Mouse (Mus musculus) ES-CJ7 (cell line): ENCODE measurements around the gene Ryr1.

ENCODE experiments used
- DNase-seq: peaks from one replicate; pipeline ENCODE4 v3.0.0; 2011; ENCODE audit warnings: low read depth, low spot score

Gene Ryr1

GRCm38 (mm10) chr7:28990766-28991273, 134.2 kb downstream of the Ryr1 start:
- peak; percentile 85 for DNase-seq

GRCm38 (mm10) chr7:28985207-28985606, 139.8 kb downstream of the Ryr1 start:
- no peak for DNase-seq

GRCm38 (mm10) chr7:28984452-28984851, 140.5 kb downstream of the Ryr1 start:
- no peak for DNase-seq

GRCm38 (mm10) chr7:28983849-28984248, 141.1 kb downstream of the Ryr1 start:
- DNase-seq, result peak; percentile 71

- peak; percentile 41 for DNase-seq
Observed at GRCm38 (mm10) chr7:28983141-28983564, 141.8 kb downstream of the Ryr1 start.

GRCm38 (mm10) chr7:28982274-28983013, 142.5 kb downstream of the Ryr1 start:
- peak; percentile 52 for DNase-seq

- peak; percentile 100 for DNase-seq
Observed at GRCm38 (mm10) chr7:28981651-28982273, 143.2 kb downstream of the Ryr1 start, which contains the start of the genes Eif3k and Map4k1. Eif3k (minus strand) TSS chr7:28981864. Map4k1 (plus strand) TSS chr7:28982050.

GRCm38 (mm10) chr7:28977556-28977955, 147.4 kb downstream of the Ryr1 start:
- no peak for DNase-seq

- peak; percentile 72 for DNase-seq
Observed at GRCm38 (mm10) chr7:28973025-28973424, 152.0 kb downstream of the Ryr1 start.

- peak; percentile 85 for DNase-seq
Observed at GRCm38 (mm10) chr7:28972542-28972985, 152.4 kb downstream of the Ryr1 start.

GRCm38 (mm10) chr7:28971770-28972269, 153.2 kb downstream of the Ryr1 start:
- no peak for DNase-seq

- DNase-seq, result peak; percentile 46
Observed at GRCm38 (mm10) chr7:28971029-28971428, 153.9 kb downstream of the Ryr1 start.

GRCm38 (mm10) chr7:28969672-28970394, 155.1 kb downstream of the Ryr1 start:
- DNase-seq, result peak; percentile 86

GRCm38 (mm10) chr7:28969271-28969670, 155.7 kb downstream of the Ryr1 start:
- no peak for DNase-seq

- peak; percentile 81 for DNase-seq
Observed at GRCm38 (mm10) chr7:28968120-28968519, 156.9 kb downstream of the Ryr1 start.

- peak; percentile 92 for DNase-seq
Observed at GRCm38 (mm10) chr7:28966751-28967505, 158.1 kb downstream of the Ryr1 start.

- peak; percentile 59 for DNase-seq
Observed at GRCm38 (mm10) chr7:28966181-28966580, 158.8 kb downstream of the Ryr1 start.

GRCm38 (mm10) chr7:28965346-28965840, 159.6 kb downstream of the Ryr1 start:
- peak; percentile 67 for DNase-seq

- DNase-seq, result peak; percentile 83
Observed at GRCm38 (mm10) chr7:28963399-28963923, 161.5 kb downstream of the Ryr1 start.

- DNase-seq, result peak; percentile 98
Observed at GRCm38 (mm10) chr7:28961927-28962670, 162.9 kb downstream of the Ryr1 start, which contains the start of gene Actn4. Actn4 (minus strand) TSS chr7:28962340.
